Mouse (Mus musculus): ENCODE measurements around the gene Rptor. TPM values are rescaled to one million over a fixed set of nuclear protein-coding genes. Genes with fewer than 3 reads are reported as not detected.
A peak's percentile ranks its signal among the peaks of the same experiment; 100 is the strongest.

Rptor gene
- polyA plus RNA-seq, 1 experiment, result 26.2 TPM

- TF ChIP-seq POLR2A (IDR thresholded peaks at IDR 0.05; ENCODE audit: borderline replicate concordance, extremely low read depth, low read depth, low read length) (no peak), CTCF (IDR thresholded peaks at IDR 0.05; ENCODE audit: insufficient read depth, low read length) (no peak)
- no peak for DNase-seq
- no peaks in the 10 kb centered on the region for H3K4me1 ChIP-seq (ENCODE audit: control insufficient read depth, insufficient read depth, low read length)
- H3K4me3 ChIP-seq (replicated peaks; ENCODE audit: extremely low read depth, low read depth, low read length), result no peak overlapping the region
- WGBS, result 38% methylated on average over 7 of the region's 7 CpGs
Observed at GRCm38 (mm10) chr11:119907006-119907650, 304.4 kb downstream of the Rptor start.

GRCm38 (mm10) chr11:119907711-119908110, 305.0 kb downstream of the Rptor start:
- TF ChIP-seq POLR2A (IDR thresholded peaks at IDR 0.05; ENCODE audit: borderline replicate concordance, extremely low read depth, low read depth, low read length) (no peak), CTCF (IDR thresholded peaks at IDR 0.05; ENCODE audit: insufficient read depth, low read length) (no peak)

GRCm38 (mm10) chr11:119909436-119909835, 306.7 kb downstream of the Rptor start:
- 0% methylated on average over 5 of the region's 5 CpGs for WGBS
- peak; percentile 72 for DNase-seq
- H3K4me1 ChIP-seq (ENCODE audit: control insufficient read depth, insufficient read depth, low read length), result peaks cover 6% of the 10 kb centered on the region

More at GRCm38 (mm10) chr11:119907711-119908110, 305.0 kb downstream of the Rptor start:
- 44% methylated on average over 7 of the region's 7 CpGs for WGBS
- DNase-seq, result no peak
- Histone ChIP-seq H3K4me1 (ENCODE audit: control insufficient read depth, insufficient read depth, low read length) (peaks cover under 1% of the 10 kb centered on the region; the same call in 1 of the 2 replicates), H3K4me3 (replicated peaks; ENCODE audit: extremely low read depth, low read depth, low read length) (no peak overlapping the region)

GRCm38 (mm10) chr11:119912845-119913244, 310.1 kb downstream of the Rptor start:
- peak overlapping the region; percentile 89 for H3K4me3 ChIP-seq (replicated peaks; ENCODE audit: extremely low read depth, low read depth, low read length)
- peaks cover 31% of the 10 kb centered on the region for H3K4me1 ChIP-seq (ENCODE audit: control insufficient read depth, insufficient read depth, low read length)
- TF ChIP-seq CTCF (IDR thresholded peaks at IDR 0.05; ENCODE audit: insufficient read depth, low read length) (no peak), POLR2A (IDR thresholded peaks at IDR 0.05; ENCODE audit: borderline replicate concordance, extremely low read depth, low read depth, low read length) (no peak)
- WGBS, result 12% methylated on average over 7 of the region's 7 CpGs
- no peak for DNase-seq

More at GRCm38 (mm10) chr11:119909436-119909835, 306.7 kb downstream of the Rptor start:
- H3K4me3 ChIP-seq (replicated peaks; ENCODE audit: extremely low read depth, low read depth, low read length), result no peak overlapping the region
- TF ChIP-seq POLR2A (IDR thresholded peaks at IDR 0.05; ENCODE audit: borderline replicate concordance, extremely low read depth, low read depth, low read length) (no peak), CTCF (IDR thresholded peaks at IDR 0.05; ENCODE audit: insufficient read depth, low read length) (peak; percentile 90)

- under 1% methylated on average over 48 of the region's 48 CpGs for WGBS
- TF ChIP-seq CTCF (IDR thresholded peaks at IDR 0.05; ENCODE audit: insufficient read depth, low read length) (no peak), POLR2A (IDR thresholded peaks at IDR 0.05; ENCODE audit: borderline replicate concordance, extremely low read depth, low read depth, low read length) (peak; percentile 48; the same call in 1 of the 2 replicates)
- Histone ChIP-seq H3K4me3 (replicated peaks; ENCODE audit: extremely low read depth, low read depth, low read length) (peak within 1 kb of the TSS; percentile 89), H3K4me1 (ENCODE audit: control insufficient read depth, insufficient read depth, low read length) (peaks cover 31% of the 10 kb centered on the region)
- peak; percentile 96 for DNase-seq
Observed at GRCm38 (mm10) chr11:119913291-119913934, 310.7 kb downstream of the Rptor start, which contains the start of gene Chmp6. Gene Chmp6 (plus strand): TSS chr11:119913441.

- no peak for DNase-seq
- Histone ChIP-seq H3K4me1 (ENCODE audit: control insufficient read depth, insufficient read depth, low read length) (peaks cover 31% of the 10 kb centered on the region), H3K4me3 (replicated peaks; ENCODE audit: extremely low read depth, low read depth, low read length) (peak overlapping the region; percentile 89)
- under 1% methylated on average over 26 of the region's 26 CpGs for WGBS
- TF ChIP-seq CTCF (IDR thresholded peaks at IDR 0.05; ENCODE audit: insufficient read depth, low read length) (no peak), POLR2A (IDR thresholded peaks at IDR 0.05; ENCODE audit: borderline replicate concordance, extremely low read depth, low read depth, low read length) (0 out of 2 replicates have a peak, but pooled peaks have one; percentile 4)
Observed at GRCm38 (mm10) chr11:119913935-119914314, 311.2 kb downstream of the Rptor start.

- TF ChIP-seq POLR2A (IDR thresholded peaks at IDR 0.05; ENCODE audit: borderline replicate concordance, extremely low read depth, low read depth, low read length) (no peak), CTCF (IDR thresholded peaks at IDR 0.05; ENCODE audit: insufficient read depth, low read length) (no peak)
- peak overlapping the region; percentile 89 for H3K4me3 ChIP-seq (replicated peaks; ENCODE audit: extremely low read depth, low read depth, low read length)
- WGBS, result 8% methylated on average over 4 of the region's 4 CpGs
- peaks cover 31% of the 10 kb centered on the region for H3K4me1 ChIP-seq (ENCODE audit: control insufficient read depth, insufficient read depth, low read length)
- DNase-seq, result no peak
Observed at GRCm38 (mm10) chr11:119914381-119914780, 311.7 kb downstream of the Rptor start.

- DNase-seq, result no peak
- H3K4me3 ChIP-seq (replicated peaks; ENCODE audit: extremely low read depth, low read depth, low read length), result no peak overlapping the region
- TF ChIP-seq CTCF (IDR thresholded peaks at IDR 0.05; ENCODE audit: insufficient read depth, low read length), result no peak
- TF ChIP-seq POLR2A (IDR thresholded peaks at IDR 0.05; ENCODE audit: borderline replicate concordance, extremely low read depth, low read depth, low read length), result no peak
Observed at GRCm38 (mm10) chr11:119915666-119916065, 313.0 kb downstream of the Rptor start.

GRCm38 (mm10) chr11:119916102-119916790, 313.5 kb downstream of the Rptor start:
- Histone ChIP-seq H3K4me1 (ENCODE audit: control insufficient read depth, insufficient read depth, low read length) (peaks cover 31% of the 10 kb centered on the region), H3K4me3 (replicated peaks; ENCODE audit: extremely low read depth, low read depth, low read length) (no peak overlapping the region)
- peak; percentile 56 for DNase-seq
- WGBS, result 42% methylated on average over 15 of the region's 15 CpGs
- TF ChIP-seq CTCF (IDR thresholded peaks at IDR 0.05; ENCODE audit: insufficient read depth, low read length) (no peak), POLR2A (IDR thresholded peaks at IDR 0.05; ENCODE audit: borderline replicate concordance, extremely low read depth, low read depth, low read length) (no peak)

More at GRCm38 (mm10) chr11:119915666-119916065, 313.0 kb downstream of the Rptor start:
- WGBS, result 35% methylated on average over 9 of the region's 9 CpGs
- H3K4me1 ChIP-seq (ENCODE audit: control insufficient read depth, insufficient read depth, low read length), result peaks cover 31% of the 10 kb centered on the region
